In the genomic region with DNA sequence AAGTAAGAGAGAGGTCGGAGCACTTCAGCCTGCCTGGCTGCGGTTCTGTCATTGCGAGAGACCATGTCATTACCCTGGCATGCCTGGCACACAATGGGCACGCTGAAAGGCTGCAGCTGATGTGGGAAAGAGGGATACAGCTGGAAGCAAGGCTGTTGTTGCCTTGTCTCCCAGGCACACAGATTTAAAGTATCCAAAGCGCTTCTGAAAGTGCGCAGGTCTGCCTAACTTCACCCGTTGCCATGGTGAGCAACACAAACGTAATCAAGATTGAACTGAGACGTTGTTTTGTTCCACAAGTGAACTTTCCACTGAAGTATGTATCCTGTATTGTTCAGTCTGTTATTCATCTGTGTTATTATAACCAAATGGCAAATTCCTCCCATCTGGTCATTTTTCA, we compare ENCODE assay signal across 15 mouse cellular contexts. TPM values are rescaled to one million over a fixed set of nuclear protein-coding genes. Genes with fewer than 3 reads are reported as not detected.
A peak's percentile ranks its signal among the peaks of the same experiment; 100 is the strongest.
DNase-seq lines count a peak whose midpoint lies in the region; ATAC-seq and TF ChIP-seq lines count a peak whose summit lies in the region.
"Had no signal": no experiment of that assay in that cellular context is flagged by ENCODE, and none has a peak within 500 bp of the region (broad histone marks: within the 10 kb centered on the region; RNA-seq: fewer than 3 reads in every experiment).

No protein-coding gene starts in this region.

- TF ChIP-seq CTCF in midbrain, postnatal 0 days (IDR thresholded peaks at IDR 0.05) = no peak

- peak; percentile 51 for DNase-seq in midbrain, embryonic 14.5 days
- no peak for DNase-seq in midbrain, embryonic 10.5 days (ENCODE audit: low spot score)
- DNase-seq in embryo, embryonic 10.5 days (ENCODE audit: low spot score) = peak; percentile 11
- peak; percentile 53 for DNase-seq in midbrain, postnatal 0 days (ENCODE audit: low spot score)
- no peak for DNase-seq in gastrocnemius, postnatal 36 days
- no peak for DNase-seq in urinary bladder, adult 18-20 months (ENCODE audit: low spot score in 2 of 2)
- DNase-seq: adrenal gland, postnatal 10 days; kidney, postnatal 14 days; left cerebral cortex, postnatal 4 days; lung, postnatal 4 days had no signal

- H3K4me3 ChIP-seq in midbrain, embryonic 14.5 days (replicated peaks; ENCODE audit: low read depth, low read length) = no peak overlapping the region
- H3K4me3 ChIP-seq in midbrain, embryonic 10.5 days = no peak overlapping the region
- no peak overlapping the region for H3K4me3 ChIP-seq in forebrain, embryonic 15.5 days
- peak overlapping the region; percentile 3; the same call in 1 of the 2 replicates for H3K4me3 ChIP-seq in midbrain, postnatal 0 days (ENCODE audit: low read depth, low read length)
- H3K4me3 ChIP-seq: heart, embryonic 12.5 days had no signal

- H3K36me3 ChIP-seq in midbrain, embryonic 14.5 days (ENCODE audit: control insufficient read depth, insufficient read depth, low read length) = no peaks in the 10 kb centered on the region
- H3K36me3 ChIP-seq in midbrain, embryonic 10.5 days = no peaks in the 10 kb centered on the region
- H3K36me3 ChIP-seq in forebrain, embryonic 15.5 days = no peaks in the 10 kb centered on the region
- H3K36me3 ChIP-seq in midbrain, postnatal 0 days (ENCODE audit: insufficient read depth, low read length) = no peaks in the 10 kb centered on the region
- H3K36me3 ChIP-seq: heart, embryonic 12.5 days had no signal

- H3K27ac ChIP-seq in midbrain, embryonic 14.5 days (replicated peaks; ENCODE audit: low read depth, low read length) = no peak overlapping the region
- H3K27ac ChIP-seq in midbrain, embryonic 10.5 days (replicated peaks) = no peak overlapping the region
- H3K27ac ChIP-seq in forebrain, embryonic 15.5 days (replicated peaks) = peak overlapping the region; percentile 64; the same call in 1 of the 2 replicates
- H3K27ac ChIP-seq in midbrain, postnatal 0 days (ENCODE audit: low read depth, low read length) = no peak overlapping the region
- H3K27ac ChIP-seq: liver, embryonic 14.5 days had no signal

- no peak overlapping the region for H3K9ac ChIP-seq in midbrain, embryonic 14.5 days (replicated peaks; ENCODE audit: low read length)
- H3K9ac ChIP-seq in forebrain, embryonic 15.5 days (replicated peaks) = no peak overlapping the region
- no peak overlapping the region for H3K9ac ChIP-seq in midbrain, postnatal 0 days (replicated peaks; ENCODE audit: low read length, poor library complexity, severe bottlenecking)
- H3K9ac ChIP-seq: heart, embryonic 12.5 days; liver, embryonic 14.5 days had no signal

- intact Hi-C loops in gastrocnemius, postnatal 36 days (cut with DNase I) = no loop called here

- H3K27me3 ChIP-seq in midbrain, embryonic 14.5 days (ENCODE audit: control insufficient read depth, insufficient read depth, low read length) = no peaks in the 10 kb centered on the region
- H3K27me3 ChIP-seq in midbrain, embryonic 10.5 days (ENCODE audit: low read depth, poor library complexity, severe bottlenecking) = peaks cover 5% of the 10 kb centered on the region
- H3K27me3 ChIP-seq in forebrain, embryonic 15.5 days = no peaks in the 10 kb centered on the region
- no peaks in the 10 kb centered on the region for H3K27me3 ChIP-seq in midbrain, postnatal 0 days (ENCODE audit: insufficient read depth, low read length)
- H3K27me3 ChIP-seq: heart, embryonic 12.5 days had no signal

- H3K9me3 ChIP-seq in midbrain, embryonic 14.5 days (ENCODE audit: control insufficient read depth, low read length) = no peaks in the 10 kb centered on the region
- no peaks in the 10 kb centered on the region for H3K9me3 ChIP-seq in midbrain, embryonic 10.5 days (replicated peaks)
- H3K9me3 ChIP-seq in forebrain, embryonic 15.5 days = no peaks in the 10 kb centered on the region
- H3K9me3 ChIP-seq in midbrain, postnatal 0 days (ENCODE audit: low read length) = no peaks in the 10 kb centered on the region

- no peak overlapping the region; the same call in 1 of the 2 replicates for H3K4me2 ChIP-seq in midbrain, embryonic 14.5 days (ENCODE audit: low read length)
- peak overlapping the region; percentile 15; the same call in 1 of the 2 replicates for H3K4me2 ChIP-seq in forebrain, embryonic 15.5 days (replicated peaks)
- peak overlapping the region; percentile 38 for H3K4me2 ChIP-seq in midbrain, postnatal 0 days (ENCODE audit: low read depth, low read length, poor library complexity, severe bottlenecking)
- H3K4me2 ChIP-seq: heart, embryonic 12.5 days had no signal

- ATAC-seq in midbrain, embryonic 14.5 days (ENCODE audit: low FRiP score, low TSS enrichment) = no peak
- no peak for ATAC-seq in forebrain, embryonic 15.5 days (replicated peaks)
- peak; percentile 44; the same call in 1 of the 2 replicates for ATAC-seq in midbrain, postnatal 0 days (ENCODE audit: low FRiP score)
- ATAC-seq: inflammation-experienced regulatory T-cells, adult 6 months had no signal

- 38% methylated on average over 9 of the region's 9 CpGs for WGBS in midbrain, embryonic 14.5 days
- 66% methylated on average over 9 of the region's 9 CpGs for WGBS in midbrain, embryonic 10.5 days
- 19% methylated on average over 9 of the region's 9 CpGs for WGBS in forebrain, embryonic 15.5 days
- WGBS in midbrain, postnatal 0 days = 33% methylated on average over 9 of the region's 9 CpGs

- peaks cover 12% of the 10 kb centered on the region for H3K4me1 ChIP-seq in midbrain, embryonic 14.5 days (ENCODE audit: control insufficient read depth, insufficient read depth, low read length)
- H3K4me1 ChIP-seq in midbrain, embryonic 10.5 days = peaks cover 25% of the 10 kb centered on the region
- H3K4me1 ChIP-seq in forebrain, embryonic 15.5 days = peaks cover 24% of the 10 kb centered on the region
- no peaks in the 10 kb centered on the region for H3K4me1 ChIP-seq in midbrain, postnatal 0 days (ENCODE audit: insufficient read depth, low read length)
- H3K4me1 ChIP-seq: heart, embryonic 12.5 days had no signal

RNA-seq across cellular contexts. Expression of a gene that starts 1.8 kb away (rescaled TPM):
- not detected in 2 replicates for polyA plus RNA-seq in midbrain, embryonic 14.5 days (2014; fragmentation: Nextera tagmentation; extraction: Ambion mirVana)
- not detected in 2 replicates for polyA plus RNA-seq in midbrain, embryonic 10.5 days (2016; fragmentation: Nextera tagmentation; extraction: Ambion mirVana)
- polyA plus RNA-seq in forebrain, embryonic 15.5 days (2015; fragmentation: Nextera tagmentation; extraction: Ambion mirVana) = not detected in 2 replicates
- total RNA-seq in midbrain, postnatal 0 days (2014; rRNA removed) = not detected in 2 replicates
- not detected in 2 replicates for polyA plus RNA-seq in midbrain, postnatal 0 days (2015; fragmentation: Nextera tagmentation; extraction: Ambion mirVana)
- total RNA-seq in gastrocnemius, postnatal 36 days (2021) = not detected
- total RNA-seq: adrenal gland, postnatal 10 days; left cerebral cortex, postnatal 4 days had no signal
- polyA plus RNA-seq: heart, embryonic 12.5 days; inflammation-experienced regulatory T-cells, adult 6 months; liver, embryonic 14.5 days; neural tube, embryonic 11.5 days had no signal

Comparison
In these comparisons a context has a peak if more than half of its experiments do, and no peak if none do; other contexts are left out.
1. DNase-seq: peak in midbrain, embryonic 14.5 days (single experiment), embryo, embryonic 10.5 days (single experiment) and midbrain, postnatal 0 days (single experiment); none in midbrain, embryonic 10.5 days (single experiment), gastrocnemius, postnatal 36 days (0 of 2) and urinary bladder, adult 18-20 months (0 of 2).